Mouse (Mus musculus) ovary, postnatal 36 days (tissue): ENCODE data around the gene Fam184b.
"Not testable (repeated sequence)": the region's sequence is repeated elsewhere in the genome, so short reads cannot be mapped to it uniquely, and the experiment has no call there.

ENCODE experiments used
- DNase-seq: peaks from one replicate; pipeline ENCODE4 v3.0.0; 2022; ENCODE audit warnings: low spot score, mixed read lengths

Gene Fam184b

DNA sequence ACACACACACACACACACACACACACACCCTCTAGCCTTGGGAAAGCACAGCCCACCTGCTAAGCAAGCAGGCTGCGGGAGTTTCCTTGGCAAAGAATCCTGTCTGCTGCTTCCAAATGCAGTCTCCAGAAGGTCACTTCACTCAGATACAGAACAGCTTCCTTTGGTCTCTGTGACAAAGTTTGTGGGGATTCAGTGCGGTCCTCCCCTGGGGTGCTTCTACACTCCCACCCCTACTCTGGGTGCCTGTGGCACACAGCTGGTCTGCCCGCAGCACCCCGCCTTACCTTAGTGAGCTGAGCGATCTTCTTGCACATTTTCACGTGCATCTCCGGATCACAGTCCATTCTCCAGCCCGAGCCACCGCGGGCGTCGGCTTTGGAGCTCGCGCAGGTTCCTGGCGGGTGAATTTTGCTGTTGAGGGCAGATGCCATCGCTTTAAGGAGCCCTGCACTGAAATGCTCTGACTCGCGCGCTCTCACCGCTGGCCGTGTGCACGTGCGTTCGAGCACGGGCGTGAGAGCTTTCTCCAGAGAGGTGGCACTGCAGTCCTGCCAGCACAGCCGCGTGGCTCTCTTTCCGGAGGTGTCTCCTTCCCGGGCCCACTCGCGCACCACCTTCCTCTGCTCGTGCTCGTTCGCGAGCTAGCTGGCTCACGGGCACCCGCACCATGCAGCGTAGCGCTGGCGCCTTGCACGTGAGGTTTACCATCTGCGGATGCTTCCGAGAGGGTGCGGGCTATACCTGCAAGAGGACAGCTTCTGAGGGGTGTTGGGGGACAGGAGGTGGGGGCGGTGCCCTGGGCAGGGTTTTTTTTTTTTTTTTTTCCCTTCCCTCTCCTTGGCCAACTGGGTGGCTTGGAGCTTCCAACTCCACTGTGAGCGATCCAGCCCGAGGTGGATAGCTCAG lies at the start of gene Fam184b:
Gene Fam184b (minus strand): TSS at position 809 of the 909 bp plus-strand sequence.
- peak; percentile 39 for DNase-seq

DNA sequence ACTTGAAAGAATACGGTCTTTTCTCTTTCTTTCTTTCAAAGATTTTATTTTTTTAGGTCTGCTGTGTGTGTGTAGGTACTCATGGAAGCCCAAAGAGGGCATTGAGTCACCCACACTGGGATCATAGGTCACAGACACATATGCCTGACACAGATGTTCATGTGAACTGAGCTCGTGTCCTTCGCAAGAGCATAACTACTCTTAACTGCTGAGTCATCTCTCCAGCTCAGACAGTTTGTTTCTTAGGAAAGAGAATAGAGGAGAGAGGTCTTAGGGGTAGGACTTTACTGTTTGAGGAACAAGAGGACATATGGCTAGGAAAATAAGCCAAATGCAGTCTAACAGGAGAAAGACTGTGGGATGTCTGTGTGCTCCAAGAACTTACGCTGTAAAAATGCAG lies 49.7 kb upstream of the Fam184b start:
- DNase-seq: no peak

GRCm38 (mm10) chr5:45686223-45686622 lies 46.8 kb upstream of the Fam184b start:
- DNase-seq: no peak

- DNase-seq: no peak
These were observed 45.8 kb upstream of the Fam184b start for GRCm38 (mm10) chr5:45685243-45685642.

DNA sequence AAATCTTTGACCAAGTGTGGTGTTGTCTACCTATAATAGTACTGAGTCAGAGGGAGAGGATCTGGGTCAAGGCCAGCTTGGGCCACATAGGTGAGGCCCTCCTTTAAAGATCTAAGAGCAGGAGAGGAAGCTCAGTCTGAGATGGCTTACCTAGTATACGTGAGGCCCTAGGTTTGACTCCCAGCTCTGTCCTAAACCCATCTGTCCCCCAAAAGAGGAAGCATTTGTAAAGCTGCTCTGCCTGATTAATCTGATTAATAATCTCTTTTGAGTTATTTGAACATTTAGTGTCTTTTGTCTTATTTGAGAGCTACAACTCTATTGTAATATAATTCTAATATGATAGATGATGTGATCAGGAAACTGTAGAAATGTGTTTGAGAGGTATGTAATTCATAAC lies 44.0 kb upstream of the Fam184b start:
- no peak for DNase-seq

GRCm38 (mm10) chr5:45679955-45680354 lies 40.5 kb upstream of the Fam184b start:
- no peak for DNase-seq

- DNase-seq: no peak
These were observed 38.2 kb upstream of the Fam184b start for GRCm38 (mm10) chr5:45677639-45678038.

GRCm38 (mm10) chr5:45675032-45675431 lies 35.6 kb upstream of the Fam184b start:
- no peak for DNase-seq

GRCm38 (mm10) chr5:45670894-45671494 lies 31.6 kb upstream of the Fam184b start:
- no peak for DNase-seq

- DNase-seq: no peak
These were observed 30.9 kb upstream of the Fam184b start for GRCm38 (mm10) chr5:45670280-45670670.

DNA sequence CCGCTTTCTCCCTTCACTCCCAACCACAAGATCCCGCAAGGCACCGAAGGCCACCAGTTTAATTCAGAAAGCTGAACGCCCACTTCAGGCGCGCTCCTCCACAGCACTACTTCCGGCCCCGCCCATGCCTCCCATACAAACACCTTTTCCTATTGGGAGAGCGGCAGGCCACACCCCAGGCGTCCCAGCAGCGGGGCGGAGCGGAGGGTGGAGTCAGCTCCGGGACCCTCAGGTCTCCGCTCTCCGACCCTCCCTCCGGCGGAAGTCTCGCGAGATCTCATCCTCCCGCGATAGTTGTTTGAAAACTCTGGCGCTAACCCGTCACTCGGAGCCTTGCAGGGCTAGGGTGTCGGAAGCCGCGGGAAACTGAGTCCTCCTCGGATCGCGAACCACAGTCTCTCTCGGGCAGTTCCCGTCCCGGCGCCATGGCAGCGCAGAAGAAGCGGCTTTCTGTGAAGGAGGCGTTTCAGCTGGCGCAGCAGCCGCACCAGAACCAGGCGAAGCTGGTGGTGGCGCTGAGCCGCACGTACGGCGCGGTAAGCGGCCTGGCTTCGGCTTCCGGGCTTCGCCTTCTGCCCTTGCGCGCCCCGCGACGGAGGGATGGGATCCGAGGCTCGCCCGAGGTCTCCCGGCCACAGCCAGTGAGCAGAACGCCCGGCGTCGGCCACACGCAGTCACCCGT lies 30.3 kb upstream of the Fam184b start, which contains the start of gene Ncapg:
Gene Ncapg (plus strand): TSS at position 322 of the 682 bp plus-strand sequence.
- DNase-seq: peak; percentile 99

- no peak for DNase-seq
These were observed 29.8 kb upstream of the Fam184b start for GRCm38 (mm10) chr5:45669234-45669597.

- no peak for DNase-seq
These were observed 29.4 kb upstream of the Fam184b start for GRCm38 (mm10) chr5:45668831-45669230.

DNA sequence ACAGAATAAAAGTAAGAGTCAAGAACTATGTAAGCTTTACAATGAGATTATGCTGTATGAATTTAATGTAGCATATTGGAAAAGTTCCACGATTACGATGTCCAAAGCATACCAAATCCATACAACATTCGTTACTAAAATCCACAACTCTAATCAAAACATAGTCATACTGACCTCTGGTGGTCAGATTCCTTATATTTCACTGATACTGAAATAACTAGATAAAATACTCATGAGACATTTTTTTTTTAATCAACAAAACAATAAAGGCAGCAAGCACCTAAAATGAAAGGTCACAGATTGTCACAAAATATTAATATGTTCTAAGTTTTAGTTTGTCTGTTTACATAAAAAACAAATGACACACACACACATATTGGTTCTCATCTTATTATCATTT lies 28.9 kb upstream of the Fam184b start:
- DNase-seq: no peak

DNA sequence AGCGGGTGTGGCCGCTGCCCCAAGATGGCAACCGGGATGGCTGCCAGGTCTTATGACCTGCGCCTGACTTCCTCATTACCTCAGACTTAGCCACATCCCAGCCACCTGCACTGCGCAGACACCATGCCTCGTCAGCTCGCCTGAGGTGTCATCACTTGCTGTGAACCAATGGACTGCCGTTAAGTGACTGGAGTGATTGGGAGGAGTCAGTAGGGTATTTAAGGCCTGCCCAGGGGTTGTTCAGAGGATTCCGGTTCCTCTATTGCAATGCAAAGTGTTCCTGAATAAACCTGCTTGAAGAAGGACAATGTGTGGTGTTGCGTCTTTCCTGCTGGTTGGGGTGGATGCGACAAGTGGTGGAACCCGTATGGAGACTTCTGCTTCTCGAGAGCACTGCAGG lies 19.0 kb upstream of the Fam184b start:
- not testable (repeated sequence) for DNase-seq

DNA sequence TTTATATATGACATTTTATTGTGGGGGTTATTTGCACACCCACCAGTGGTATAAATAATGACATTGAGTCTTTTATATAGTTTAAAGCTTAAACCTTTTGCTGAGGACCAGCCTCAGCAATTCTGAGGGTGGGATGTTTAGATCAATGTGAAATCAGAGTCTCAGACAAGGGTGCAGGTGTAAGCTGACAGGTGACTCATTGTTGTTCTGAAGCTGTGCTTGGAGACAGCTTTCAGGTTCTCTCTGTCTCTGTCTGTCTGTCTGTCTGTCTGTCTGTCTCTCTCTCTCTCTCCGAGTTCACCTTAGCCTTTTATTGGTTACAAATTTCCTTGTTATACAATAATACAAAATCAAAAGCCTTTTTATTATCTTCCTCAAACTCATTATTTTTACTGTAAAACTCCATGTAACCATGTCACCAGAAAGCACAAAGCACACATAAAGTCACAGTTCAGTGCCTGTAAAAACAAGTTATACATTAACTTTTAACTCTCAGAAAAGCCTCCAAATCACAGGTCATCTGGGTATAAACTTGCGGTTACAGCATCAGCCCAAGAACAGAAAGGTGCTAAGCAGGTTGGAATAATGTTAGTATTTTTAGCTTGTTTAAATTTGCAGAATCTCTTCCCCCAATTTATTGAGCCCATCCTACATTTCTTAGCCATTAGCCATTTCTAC lies 11.8 kb upstream of the Fam184b start:
- DNase-seq: no peak

GRCm38 (mm10) chr5:45639715-45640092 lies 290 bp upstream of the Fam184b start:
- DNase-seq: no peak

GRCm38 (mm10) chr5:45638378-45638777 lies 1.0 kb downstream of the Fam184b start:
- no peak for DNase-seq

DNA sequence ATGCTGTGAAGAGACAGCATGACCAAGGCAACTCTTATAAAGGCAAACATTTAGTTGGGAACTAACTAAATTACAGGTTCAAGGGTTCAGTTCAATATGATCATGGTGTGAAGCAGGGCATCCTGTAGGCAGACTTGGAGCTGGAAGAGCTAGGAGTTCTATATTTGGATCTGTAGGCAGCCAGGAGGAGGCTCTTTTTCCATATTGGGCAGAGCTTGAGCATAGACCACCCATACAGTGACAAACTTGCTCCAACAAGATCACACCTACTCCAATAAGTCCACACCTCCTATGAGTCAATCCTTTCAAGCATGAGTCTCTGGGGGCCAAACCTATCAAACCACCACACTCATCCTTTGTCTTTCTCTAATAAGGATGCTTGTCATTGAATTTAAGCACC lies 9.9 kb downstream of the Fam184b start:
- no peak for DNase-seq

DNA sequence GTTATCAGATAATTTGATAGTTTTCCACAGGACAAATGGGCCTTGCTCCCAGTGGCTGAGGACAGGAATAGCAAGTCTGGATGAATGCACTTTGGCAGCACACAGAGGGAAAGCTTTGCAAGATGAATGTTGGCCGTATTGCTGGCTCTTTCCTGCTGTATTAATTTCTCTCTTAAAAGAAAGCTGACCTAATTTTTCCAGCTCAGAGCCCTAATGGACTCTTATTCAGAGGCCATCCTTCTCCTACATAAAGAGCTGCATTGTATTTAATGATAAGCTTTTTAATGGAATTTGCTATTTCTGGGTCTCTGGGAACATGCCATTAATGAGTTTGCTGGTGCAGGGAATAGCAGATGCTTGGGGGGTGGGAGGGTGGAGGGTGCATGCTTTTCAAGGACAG lies 11.6 kb downstream of the Fam184b start:
- DNase-seq: no peak

DNA sequence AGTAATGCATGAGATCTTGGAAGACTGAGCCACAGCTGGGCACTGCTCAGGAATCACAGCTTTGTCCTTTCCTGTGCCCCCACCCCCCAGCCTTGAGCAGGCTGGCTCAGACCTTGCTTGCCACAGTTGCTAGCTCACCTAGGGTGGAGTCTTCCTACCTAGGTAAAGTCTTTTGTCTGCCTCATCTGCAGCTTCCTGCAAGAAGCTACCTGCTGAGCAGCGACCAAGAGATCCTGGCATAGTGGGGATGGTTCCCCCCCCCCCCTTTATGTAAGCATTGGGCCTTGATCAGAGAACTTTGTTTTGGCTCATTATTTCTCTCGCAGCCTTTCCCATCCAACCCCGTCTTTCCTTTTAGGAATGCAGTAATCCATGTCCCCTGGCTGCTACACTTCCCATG lies 17.9 kb downstream of the Fam184b start:
- DNase-seq: no peak

GRCm38 (mm10) chr5:45599056-45599455 lies 40.4 kb downstream of the Fam184b start:
- DNase-seq: no peak
